Mouse (Mus musculus) limb, embryonic 10.5 days (tissue): ENCODE results near the gene Sla2. TPM values are rescaled to one million over a fixed set of nuclear protein-coding genes. Genes with fewer than 3 reads are reported as not detected.
A peak's percentile ranks its signal among the peaks of the same experiment; 100 is the strongest.
"Not testable (repeated sequence)": the region's sequence is repeated elsewhere in the genome, so short reads cannot be mapped to it uniquely, and the experiment has no call there.

Experiments used
- DNase-seq: peaks from one replicate; pipeline ENCODE4 v3.0.0-alpha.2; 2017; ENCODE audit warnings: low spot score
- H3K27ac ChIP-seq: fragments of 300-500 bp; sonication (generic); 2 replicates; pipeline ENCODE4 v1.5.1; 2016; ENCODE audit warnings: mild to moderate bottlenecking
- H3K27me3 ChIP-seq: fragments of 300-500 bp; sonication (generic); 2 replicates; pipeline ENCODE4 v1.6.1; 2016; ENCODE audit warnings: low read depth, mild to moderate bottlenecking; ENCODE audit not compliant: poor library complexity, severe bottlenecking
- H3K36me3 ChIP-seq: fragments of 300-500 bp; sonication (generic); 2 replicates; pipeline ENCODE4 v1.6.1; 2016; ENCODE audit warnings: mild to moderate bottlenecking, moderate library complexity
- H3K4me1 ChIP-seq: fragments of 300-500 bp; sonication (generic); 2 replicates; pipeline ENCODE4 v1.6.1; 2016
- H3K4me3 ChIP-seq: fragments of 300-500 bp; sonication (generic); 2 replicates; pipeline ENCODE4 v1.5.1; 2016; ENCODE audit warnings: mild to moderate bottlenecking, moderate library complexity
- H3K9me3 ChIP-seq: fragments of 300-500 bp; sonication (generic); replicated peaks from 2 replicates; pipeline ENCODE4 v1.6.1; 2016; ENCODE audit warnings: mild to moderate bottlenecking
- WGBS: fragments of 180-500 bp; shearing (Covaris S2); methylation state at CpG from one replicate; pipeline ENCODE4 v1.1.7; 2016; 5-methylcytosine and 5-hydroxymethylcytosine counted together
- polyA plus RNA-seq: library from polyadenylated mRNA; unstranded; fragments of >200 nt; fragmentation: Nextera tagmentation; extraction: Ambion mirVana; gene quantifications from 2 replicates; pipeline ENCODE4 v1.2.1, GENCODE M21; 2016

The Sla2 gene
- 0.45 and 0.58 TPM in 2 replicates for polyA plus RNA-seq

GRCm38 (mm10) chr2:156887017-156887416, at the start of gene Sla2:
Gene Sla2 (minus strand): TSS chr2:156887192.
- peak within 1 kb of the TSS; percentile 33; the same call in 1 of the 2 replicates for H3K27ac ChIP-seq
- no peaks in the 10 kb centered on the region for H3K27me3 ChIP-seq
- no peaks in the 10 kb centered on the region for H3K9me3 ChIP-seq
- H3K4me3 ChIP-seq = no peak within 1 kb of the TSS
- 67% methylated on average over 6 of the region's 6 CpGs for WGBS
- no peak for DNase-seq
- H3K4me1 ChIP-seq = peaks cover 19% of the 10 kb centered on the region
- H3K36me3 ChIP-seq = no peaks in the 10 kb centered on the region

- DNase-seq = no peak
- Histone ChIP-seq H3K36me3 (peaks cover 13% of the 10 kb centered on the region), H3K4me3 (no peak overlapping the region), H3K27ac (no peak overlapping the region), H3K27me3 (no peaks in the 10 kb centered on the region), H3K4me1 (no peaks in the 10 kb centered on the region), H3K9me3 (no peaks in the 10 kb centered on the region)
- WGBS = 87% methylated on average over 6 of the region's 6 CpGs
These were observed 48.0 kb upstream of the Sla2 start for GRCm38 (mm10) chr2:156935005-156935404.

GRCm38 (mm10) chr2:156933426-156933825, 46.4 kb upstream of the Sla2 start:
- H3K4me1 ChIP-seq = no peaks in the 10 kb centered on the region
- H3K27me3 ChIP-seq = no peaks in the 10 kb centered on the region
- 88% methylated on average over 1 of the region's 1 CpGs for WGBS
- no peak overlapping the region for H3K4me3 ChIP-seq
- DNase-seq = no peak
- no peak overlapping the region for H3K27ac ChIP-seq
- H3K9me3 ChIP-seq = no peaks in the 10 kb centered on the region
- peaks cover 11% of the 10 kb centered on the region for H3K36me3 ChIP-seq

- WGBS = 96% methylated on average over 2 of the region's 2 CpGs
- Histone ChIP-seq H3K4me3 (no peak overlapping the region), H3K27ac (no peak overlapping the region), H3K27me3 (no peaks in the 10 kb centered on the region), H3K4me1 (no peaks in the 10 kb centered on the region), H3K36me3 (peaks cover 9% of the 10 kb centered on the region), H3K9me3 (no peaks in the 10 kb centered on the region)
- DNase-seq = no peak
These were observed 44.4 kb upstream of the Sla2 start for GRCm38 (mm10) chr2:156931421-156931820.

- Histone ChIP-seq H3K36me3 (peaks cover 6% of the 10 kb centered on the region), H3K27me3 (no peaks in the 10 kb centered on the region), H3K4me3 (no peak overlapping the region), H3K27ac (no peak overlapping the region), H3K4me1 (peaks cover 5% of the 10 kb centered on the region), H3K9me3 (no peaks in the 10 kb centered on the region)
- DNase-seq = no peak
- 95% methylated on average over 6 of the region's 6 CpGs for WGBS
These were observed 43.6 kb upstream of the Sla2 start for GRCm38 (mm10) chr2:156930549-156930948.

- Histone ChIP-seq H3K36me3 (peaks cover 6% of the 10 kb centered on the region), H3K27ac (no peak overlapping the region), H3K27me3 (no peaks in the 10 kb centered on the region), H3K9me3 (no peaks in the 10 kb centered on the region), H3K4me1 (peaks cover 6% of the 10 kb centered on the region), H3K4me3 (no peak overlapping the region)
- no peak for DNase-seq
- WGBS = 68% methylated on average over 11 of the region's 11 CpGs
These were observed 42.6 kb upstream of the Sla2 start for GRCm38 (mm10) chr2:156929519-156930120.

GRCm38 (mm10) chr2:156928606-156929005, 41.6 kb upstream of the Sla2 start:
- 93% methylated on average over 6 of the region's 6 CpGs for WGBS
- peaks cover 6% of the 10 kb centered on the region for H3K4me1 ChIP-seq
- no peak overlapping the region for H3K27ac ChIP-seq
- H3K27me3 ChIP-seq = no peaks in the 10 kb centered on the region
- H3K36me3 ChIP-seq = peaks cover 6% of the 10 kb centered on the region
- H3K9me3 ChIP-seq = no peaks in the 10 kb centered on the region
- H3K4me3 ChIP-seq = no peak overlapping the region
- no peak for DNase-seq

- no peak overlapping the region for H3K4me3 ChIP-seq
- peaks cover 6% of the 10 kb centered on the region for H3K4me1 ChIP-seq
- no peak for DNase-seq
- no peaks in the 10 kb centered on the region for H3K9me3 ChIP-seq
- WGBS = 90% methylated on average over 6 of the region's 6 CpGs
- no peak overlapping the region for H3K27ac ChIP-seq
- H3K36me3 ChIP-seq = peaks cover 6% of the 10 kb centered on the region
- no peaks in the 10 kb centered on the region for H3K27me3 ChIP-seq
These were observed 40.7 kb upstream of the Sla2 start for GRCm38 (mm10) chr2:156927663-156928062.

GRCm38 (mm10) chr2:156925611-156926010, 38.6 kb upstream of the Sla2 start:
- DNase-seq, H3K36me3 ChIP-seq, H3K27me3 ChIP-seq, H3K27ac ChIP-seq, H3K9me3 ChIP-seq, H3K4me3 ChIP-seq, H3K4me1 ChIP-seq: not testable (repeated sequence)
- 89% methylated on average over 3 of the region's 3 CpGs for WGBS

GRCm38 (mm10) chr2:156925075-156925474, 38.1 kb upstream of the Sla2 start:
- not testable (repeated sequence) for H3K27me3 ChIP-seq, DNase-seq, H3K4me3 ChIP-seq, H3K36me3 ChIP-seq, H3K4me1 ChIP-seq, H3K9me3 ChIP-seq, H3K27ac ChIP-seq
- 91% methylated on average over 4 of the region's 4 CpGs for WGBS

- no peak for DNase-seq
- WGBS = 68% methylated on average over 3 of the region's 3 CpGs
These were observed 37.4 kb upstream of the Sla2 start for GRCm38 (mm10) chr2:156924210-156924898.

GRCm38 (mm10) chr2:156923057-156923456, 36.1 kb upstream of the Sla2 start:
- Histone ChIP-seq H3K4me1 (peaks cover 6% of the 10 kb centered on the region), H3K4me3 (no peak overlapping the region), H3K27me3 (no peaks in the 10 kb centered on the region), H3K36me3 (no peaks in the 10 kb centered on the region), H3K27ac (no peak overlapping the region), H3K9me3 (no peaks in the 10 kb centered on the region)
- no peak for DNase-seq
- WGBS = 87% methylated on average over 5 of the region's 5 CpGs

More at GRCm38 (mm10) chr2:156924210-156924898, 37.4 kb upstream of the Sla2 start:
- Histone ChIP-seq H3K9me3 (no peaks in the 10 kb centered on the region), H3K27ac (no peak overlapping the region), H3K27me3 (no peaks in the 10 kb centered on the region), H3K4me3 (no peak overlapping the region), H3K4me1 (peaks cover 6% of the 10 kb centered on the region), H3K36me3 (peaks cover 4% of the 10 kb centered on the region; the same call in 1 of the 2 replicates)

GRCm38 (mm10) chr2:156919796-156920195, 32.8 kb upstream of the Sla2 start:
- H3K9me3 ChIP-seq = no peaks in the 10 kb centered on the region
- no peak overlapping the region for H3K4me3 ChIP-seq
- H3K27ac ChIP-seq = no peak overlapping the region
- no peaks in the 10 kb centered on the region for H3K36me3 ChIP-seq
- WGBS = 73% methylated on average over 2 of the region's 2 CpGs
- no peak for DNase-seq
- H3K4me1 ChIP-seq = no peaks in the 10 kb centered on the region
- H3K27me3 ChIP-seq = no peaks in the 10 kb centered on the region
